Mouse (Mus musculus) C2C12 (cell line): Measurements from ENCODE around the gene Pigf. TPM values are rescaled to one million over a fixed set of nuclear protein-coding genes. Genes with fewer than 3 reads are reported as not detected.

ENCODE experiments used
- H3K27me3 ChIP-seq: one replicate; pipeline ENCODE4 v1.6.1; 2011; ENCODE audit not compliant: control insufficient read depth, insufficient read depth, insufficient read length
- H3K36me3 ChIP-seq: one replicate; pipeline ENCODE4 v1.6.1; 2011; ENCODE audit not compliant: control insufficient read depth, insufficient read depth
- H3K4me3 ChIP-seq: one replicate; pipeline ENCODE4 v1.5.1; 2011; ENCODE audit warnings: mild to moderate bottlenecking, control low read depth; ENCODE audit not compliant: poor library complexity, insufficient read depth, severe bottlenecking
- H3K79me2 ChIP-seq: one replicate; pipeline ENCODE4 v1.6.1; 2011; ENCODE audit not compliant: control insufficient read depth, insufficient read depth
- H3K79me3 ChIP-seq: one replicate; pipeline ENCODE4 v1.6.1; 2011; ENCODE audit warnings: low read depth, control low read depth
- H3ac ChIP-seq: one replicate; pipeline ENCODE3; 2011; ENCODE audit warnings: low read depth; ENCODE audit not compliant: control insufficient read depth, insufficient read length
- CEBPB ChIP-seq: IDR thresholded peaks from one replicate; pipeline ENCODE4 v1.6.1; 2011; ENCODE audit warnings: low read depth, mild to moderate bottlenecking, control low read depth, moderate library complexity
- CTCF ChIP-seq: IDR thresholded peaks from one replicate; pipeline ENCODE4 v1.5.1; 2011; ENCODE audit not compliant: control insufficient read depth, insufficient read depth, insufficient read length
- FOSL1 ChIP-seq: IDR thresholded peaks from one replicate; pipeline ENCODE4 v1.8.0; 2011; ENCODE audit warnings: mild to moderate bottlenecking, low read length; ENCODE audit not compliant: poor library complexity, insufficient read depth, severe bottlenecking
- MAX ChIP-seq: IDR thresholded peaks from one replicate; pipeline ENCODE4 v1.6.1; 2011; ENCODE audit warnings: mild to moderate bottlenecking, control low read depth
- MYOD1 ChIP-seq: IDR thresholded peaks from one replicate; pipeline ENCODE4 v1.6.1; 2011; ENCODE audit warnings: low read depth; ENCODE audit not compliant: control insufficient read depth, insufficient read length
- MYOG ChIP-seq: IDR thresholded peaks from one replicate; pipeline ENCODE4 v1.6.1; 2011; ENCODE audit not compliant: control insufficient read depth, insufficient read length; ENCODE audit errors: extremely low read depth
- USF1 ChIP-seq: IDR thresholded peaks from one replicate; pipeline ENCODE4 v1.6.1; 2011; ENCODE audit warnings: low read depth, mild to moderate bottlenecking, control low read depth, moderate library complexity
- polyA plus RNA-seq: library from polyadenylated mRNA; unstranded; fragments of >200 nt; fragmentation: generic; extraction: Trizol; gene quantifications from one replicate; pipeline ENCODE4 v1.2.1, GENCODE M21; 2012; ENCODE audit warnings: missing spikeins

The Pigf gene
- polyA plus RNA-seq, 1 experiment = 29.5 TPM

- TF ChIP-seq CTCF (no peak), CEBPB (no peak), MAX (no peak), USF1 (no peak), MYOD1 (no peak), FOSL1 (no peak), MYOG (no peak)
- Histone ChIP-seq H3K4me3 (no peak overlapping the region), H3K79me2 (no peaks in the 10 kb centered on the region), H3ac (no peak overlapping the region), H3K79me3 (no peaks in the 10 kb centered on the region), H3K36me3 (no peaks in the 10 kb centered on the region), H3K27me3 (no peaks in the 10 kb centered on the region)
Measured at GRCm38 (mm10) chr17:86957968-86958367, 67.2 kb downstream of the Pigf start.

- Histone ChIP-seq H3ac (no peak overlapping the region), H3K27me3 (no peaks in the 10 kb centered on the region), H3K4me3 (no peak overlapping the region), H3K79me3 (no peaks in the 10 kb centered on the region), H3K36me3 (no peaks in the 10 kb centered on the region), H3K79me2 (no peaks in the 10 kb centered on the region)
- TF ChIP-seq CEBPB (no peak), FOSL1 (no peak)
Measured at GRCm38 (mm10) chr17:86957239-86957638, 68.0 kb downstream of the Pigf start.

GRCm38 (mm10) chr17:86948801-86949200 lies 76.4 kb downstream of the Pigf start:
- H3K27me3 ChIP-seq = peaks cover 7% of the 10 kb centered on the region
- TF ChIP-seq CEBPB (no peak), USF1 (peak; percentile 40)
- no peaks in the 10 kb centered on the region for H3K36me3 ChIP-seq
- no peak overlapping the region for H3ac ChIP-seq
- H3K79me3 ChIP-seq = no peaks in the 10 kb centered on the region
- no peak overlapping the region for H3K4me3 ChIP-seq
- H3K79me2 ChIP-seq = no peaks in the 10 kb centered on the region

- no peaks in the 10 kb centered on the region for H3K79me2 ChIP-seq
- no peaks in the 10 kb centered on the region for H3K36me3 ChIP-seq
- H3K4me3 ChIP-seq = no peak within 1 kb of the TSS
- no peaks in the 10 kb centered on the region for H3K79me3 ChIP-seq
- peaks cover 12% of the 10 kb centered on the region for H3K27me3 ChIP-seq
- no peak within 1 kb of the TSS for H3ac ChIP-seq
- TF ChIP-seq CEBPB = no peak
Measured at GRCm38 (mm10) chr17:86947840-86948796, 77.1 kb downstream of the Pigf start, which contains the start of gene Atp6v1e2. Gene Atp6v1e2, minus strand, starts transcription at chr17:86947897.

Other genes starting within 250 kb of the Pigf start
- not detected for gene Tmem247, start 108.1 kb downstream of the Pigf start, polyA plus RNA-seq
- not detected for gene Atp6v1e2, start 77.5 kb downstream of the Pigf start, polyA plus RNA-seq
- gene Rhoq, start 62.3 kb downstream of the Pigf start, polyA plus RNA-seq = 10.5 TPM
- gene Cript, start 144 bp upstream of the Pigf start, polyA plus RNA-seq = 45.5 TPM
- gene Socs5, start 82.3 kb upstream of the Pigf start, polyA plus RNA-seq = 20.1 TPM
- 43.1 TPM for gene Mcfd2, start 240.5 kb upstream of the Pigf start, polyA plus RNA-seq